Mouse (Mus musculus) midbrain, embryonic 16.5 days (tissue): Measurements from ENCODE around the gene Ppm1j. TPM values are rescaled to one million over a fixed set of nuclear protein-coding genes. Genes with fewer than 3 reads are reported as not detected.

Source experiments
- ATAC-seq: fragments of 200-750 bp; cut with Nextera tagmentation; 2 replicates; pipeline ENCODE4 v1.8.0; 2017; ENCODE audit warnings: moderate TSS enrichment
- H3K27ac ChIP-seq: fragments of 300-500 bp; sonication (generic); 2 replicates; pipeline ENCODE4 v1.5.1; 2014; ENCODE audit warnings: mild to moderate bottlenecking, low read length, mixed read lengths
- H3K27me3 ChIP-seq: fragments of 300-500 bp; sonication (generic); 2 replicates; pipeline ENCODE4 v1.6.1; 2014; ENCODE audit warnings: low read depth, low read length, mixed read lengths; ENCODE audit not compliant: control insufficient read depth, insufficient read depth
- H3K36me3 ChIP-seq: fragments of 300-500 bp; sonication (generic); 2 replicates; pipeline ENCODE4 v1.6.1; 2014; ENCODE audit warnings: mild to moderate bottlenecking, low read length, moderate library complexity, mixed read lengths; ENCODE audit not compliant: control insufficient read depth, insufficient read depth
- H3K4me1 ChIP-seq: fragments of 300-500 bp; sonication (generic); 2 replicates; pipeline ENCODE4 v1.6.1; 2014; ENCODE audit warnings: mild to moderate bottlenecking, low read length, mixed read lengths; ENCODE audit not compliant: control insufficient read depth, insufficient read depth
- H3K4me2 ChIP-seq: fragments of 300-500 bp; sonication (generic); 2 replicates; pipeline ENCODE4 v1.6.1; 2014; ENCODE audit warnings: mild to moderate bottlenecking, low read length, mixed read lengths
- H3K4me3 ChIP-seq: fragments of 300-500 bp; sonication (generic); 2 replicates; pipeline ENCODE4 v1.5.1; 2014; ENCODE audit warnings: low read depth, mild to moderate bottlenecking, low read length, moderate library complexity, mixed read lengths
- H3K9ac ChIP-seq: fragments of 300-500 bp; sonication (generic); 2 replicates; pipeline ENCODE4 v1.6.1; 2014; ENCODE audit warnings: low read depth, low read length, mixed read lengths
- H3K9me3 ChIP-seq: fragments of 300-500 bp; sonication (generic); replicated peaks from 2 replicates; pipeline ENCODE4 v1.6.1; 2014; ENCODE audit warnings: mild to moderate bottlenecking, low read length, mixed read lengths; ENCODE audit not compliant: control insufficient read depth, poor library complexity, severe bottlenecking
- WGBS: fragments of 180-500 bp; shearing (Covaris S2); extraction: QIAGEN DNeasy Blood & Tissue Kit; methylation state at CpG from one replicate; pipeline ENCODE4 v1.1.7; 2014; 5-methylcytosine and 5-hydroxymethylcytosine counted together
- polyA plus RNA-seq: library from polyadenylated mRNA; unstranded; fragments of >200 nt; fragmentation: Nextera tagmentation; extraction: Ambion mirVana; gene quantifications from 2 replicates; pipeline ENCODE4 v1.2.1, GENCODE M21; 2015

Ppm1j gene
- polyA plus RNA-seq, 1 experiment from 2014 or later = 1.1 TPM

DNA sequence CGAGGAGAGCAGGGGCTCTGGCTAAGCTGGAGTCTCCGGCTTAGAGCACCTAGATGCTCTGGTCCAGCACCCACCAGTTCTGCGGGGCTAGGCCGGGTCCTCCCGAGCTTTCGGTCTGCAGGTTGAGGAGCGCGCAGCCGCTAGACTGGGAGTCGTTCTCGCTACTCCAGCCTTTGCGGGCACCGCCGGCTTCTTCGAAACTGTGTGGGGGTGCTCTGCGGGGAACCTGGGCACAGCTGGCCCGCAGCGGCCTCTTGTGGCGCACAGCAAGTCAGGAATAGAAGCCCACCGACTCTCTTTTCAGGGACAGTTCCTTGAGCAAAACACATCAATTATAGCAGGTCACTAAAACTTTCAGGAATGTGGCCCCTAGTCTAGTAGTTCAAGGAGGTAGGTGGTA, 3.5 kb upstream of the Ppm1j start:
- WGBS = under 1% methylated on average over 20 of the region's 20 CpGs

DNA sequence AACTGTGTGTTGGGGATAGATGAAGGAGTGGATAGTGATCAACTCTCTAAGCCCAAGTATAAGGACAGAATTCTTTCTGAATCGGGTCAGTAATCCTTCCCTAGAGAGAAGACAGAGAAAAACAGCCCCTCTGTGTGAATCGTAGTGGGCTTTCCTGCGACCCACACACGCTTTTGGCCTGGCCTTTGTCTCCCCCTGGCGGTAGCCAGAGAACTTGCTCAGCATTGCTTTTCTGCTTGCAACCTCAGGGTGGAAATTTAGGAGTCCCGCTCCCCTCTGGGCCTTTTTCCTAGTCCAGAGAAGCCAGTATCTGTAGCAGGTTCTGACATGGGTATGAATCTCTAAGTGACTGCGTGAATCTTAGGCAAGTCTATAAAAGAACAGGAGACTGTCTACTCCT, 907 bp upstream of the Ppm1j start:
- no peak overlapping the region for H3K9ac ChIP-seq
- no peak for ATAC-seq
- 2% methylated on average over 7 of the region's 7 CpGs for WGBS

More for the DNA sequence above, 3.5 kb upstream of the Ppm1j start:
- Histone ChIP-seq H3K4me3 (peak overlapping the region; percentile 30), H3K9me3 (no peaks in the 10 kb centered on the region), H3K4me1 (peaks cover 16% of the 10 kb centered on the region), H3K4me2 (peak overlapping the region; percentile 60), H3K36me3 (no peaks in the 10 kb centered on the region), H3K9ac (peak overlapping the region; percentile 35), H3K27ac (no peak overlapping the region), H3K27me3 (peaks cover 60% of the 10 kb centered on the region)
- ATAC-seq = 0 out of 2 replicates have a peak, but pooled peaks have one; percentile 31

DNA sequence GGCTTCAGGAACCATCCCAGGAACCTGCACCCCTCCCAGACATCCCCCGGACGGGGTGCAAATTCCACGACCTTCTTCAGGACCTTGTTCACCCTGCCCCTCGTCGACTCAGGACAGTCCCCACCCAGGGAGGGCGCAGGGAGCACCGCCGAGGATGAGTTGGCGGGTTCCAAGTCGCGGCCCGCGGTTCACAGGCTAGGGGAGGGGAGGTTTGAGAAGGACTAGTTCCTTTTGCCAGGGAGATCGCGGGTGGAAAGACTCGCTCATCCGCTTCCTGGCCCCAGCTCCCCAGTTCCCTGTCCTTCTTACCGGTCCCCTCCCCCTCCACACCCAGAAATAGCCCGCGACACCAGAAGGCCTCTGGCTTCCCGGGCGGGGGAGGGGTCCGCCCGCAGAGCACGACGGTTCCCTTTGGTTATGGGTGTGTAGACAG, 631 bp downstream of the Ppm1j start, which contains the start of gene Fam19a3:
Fam19a3 (minus strand) TSS at position 370 of the 433 bp plus-strand sequence.
- Histone ChIP-seq H3K27ac (no peak within 1 kb of the TSS), H3K4me1 (peaks cover 16% of the 10 kb centered on the region), H3K27me3 (peaks cover 81% of the 10 kb centered on the region), H3K36me3 (no peaks in the 10 kb centered on the region), H3K4me3 (peak within 1 kb of the TSS; percentile 45), H3K9ac (peak within 1 kb of the TSS; percentile 56), H3K9me3 (no peaks in the 10 kb centered on the region), H3K4me2 (peak within 1 kb of the TSS; percentile 90)
- ATAC-seq = no peak
- WGBS = under 1% methylated on average over 25 of the region's 26 CpGs

More for the DNA sequence above, 907 bp upstream of the Ppm1j start:
- Histone ChIP-seq H3K36me3 (no peaks in the 10 kb centered on the region), H3K9me3 (no peaks in the 10 kb centered on the region), H3K27ac (no peak overlapping the region), H3K4me1 (peaks cover 16% of the 10 kb centered on the region), H3K4me3 (no peak overlapping the region), H3K4me2 (no peak overlapping the region), H3K27me3 (peaks cover 84% of the 10 kb centered on the region)

DNA sequence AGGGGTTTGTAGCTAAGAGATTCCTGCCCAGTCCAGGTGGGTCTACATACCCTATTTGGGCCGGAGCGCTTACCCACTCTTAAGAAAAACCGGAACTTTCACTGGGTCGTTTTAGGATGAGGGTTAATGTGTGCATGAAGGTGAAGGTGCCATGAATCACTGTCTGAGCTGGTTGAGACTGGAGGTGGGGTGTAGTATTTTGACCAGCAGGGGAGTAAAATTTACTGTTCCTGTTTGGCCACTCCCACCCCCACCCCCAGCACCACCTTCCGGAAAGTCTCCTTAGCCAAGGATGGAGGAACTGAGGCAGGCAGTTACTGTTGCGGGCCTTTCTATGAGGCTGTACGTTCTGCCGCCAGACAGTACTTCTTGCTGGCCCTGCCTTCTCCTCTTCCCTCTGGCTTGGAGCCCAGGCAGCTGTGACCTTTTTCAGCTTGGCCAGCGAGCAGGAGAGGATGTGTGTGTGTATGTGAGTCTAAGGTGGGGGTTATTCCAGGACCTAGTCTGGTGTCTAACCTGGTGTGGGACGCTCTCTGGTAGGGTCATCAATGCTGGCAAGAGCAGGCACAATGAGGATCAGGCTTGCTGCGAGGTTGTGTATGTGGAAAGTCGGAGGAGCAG, 1.3 kb downstream of the Ppm1j start:
- WGBS = 15% methylated on average over 12 of the region's 12 CpGs
- no peaks in the 10 kb centered on the region for H3K9me3 ChIP-seq
- no peaks in the 10 kb centered on the region for H3K36me3 ChIP-seq
- H3K4me1 ChIP-seq = peaks cover 16% of the 10 kb centered on the region
- H3K27ac ChIP-seq = no peak overlapping the region
- peaks cover 75% of the 10 kb centered on the region for H3K27me3 ChIP-seq
- no peak overlapping the region for H3K4me3 ChIP-seq
- no peak overlapping the region for H3K9ac ChIP-seq
- H3K4me2 ChIP-seq = peak overlapping the region; percentile 90
- no peak for ATAC-seq

DNA sequence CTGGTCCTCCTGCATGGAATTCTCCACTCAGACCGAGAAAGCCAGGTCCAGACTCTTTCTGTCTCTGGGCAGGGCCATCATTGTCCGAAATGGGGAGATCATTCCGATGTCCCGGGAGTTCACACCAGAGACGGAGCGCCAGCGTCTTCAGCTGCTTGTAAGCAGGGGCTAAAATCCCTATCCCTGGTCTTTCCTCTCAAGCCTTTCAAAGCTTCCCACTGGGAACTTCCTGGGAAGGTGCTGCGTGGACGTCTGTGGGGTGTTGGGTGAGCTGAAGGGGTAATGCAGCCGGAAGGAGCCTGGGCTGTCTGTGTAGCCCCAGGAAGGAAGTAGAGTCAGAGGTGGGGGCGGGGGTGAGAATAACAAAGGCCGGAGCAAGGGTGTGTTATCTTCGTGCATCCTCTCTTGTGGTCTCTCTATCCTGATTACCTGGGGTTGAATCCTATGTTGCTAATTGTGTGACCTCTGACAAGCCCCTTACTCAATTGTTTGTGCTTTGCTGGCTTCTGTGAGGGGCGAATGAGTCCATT, 3.2 kb downstream of the Ppm1j start:
- Histone ChIP-seq H3K27me3 (peaks cover 58% of the 10 kb centered on the region), H3K9ac (no peak overlapping the region), H3K4me1 (peaks cover 16% of the 10 kb centered on the region), H3K4me3 (no peak overlapping the region), H3K36me3 (no peaks in the 10 kb centered on the region), H3K27ac (no peak overlapping the region), H3K4me2 (no peak overlapping the region), H3K9me3 (no peaks in the 10 kb centered on the region)
- ATAC-seq = no peak
- whole genome bisulfite sequencing = 37% methylated on average over 14 of the region's 14 CpGs

DNA sequence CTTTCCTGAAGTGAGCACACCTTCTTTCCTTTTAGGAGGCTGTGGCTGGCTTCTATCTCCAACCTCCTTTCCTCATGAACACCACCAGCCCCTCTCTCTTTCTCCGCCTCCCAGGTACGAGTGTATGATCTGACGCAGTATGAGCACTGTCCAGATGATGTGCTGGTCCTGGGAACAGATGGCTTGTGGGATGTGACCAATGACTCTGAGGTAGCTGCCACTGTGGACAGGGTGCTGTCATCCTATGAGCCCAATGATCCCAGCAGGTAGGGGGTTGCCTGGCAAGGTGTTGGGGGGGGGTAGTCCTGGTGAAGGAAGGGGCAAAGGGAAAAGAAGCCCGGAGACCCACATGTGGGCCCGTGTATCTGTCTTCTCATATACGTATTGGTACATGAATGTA, 4.4 kb downstream of the Ppm1j start:
- no peak overlapping the region for H3K9ac ChIP-seq
- no peaks in the 10 kb centered on the region for H3K36me3 ChIP-seq
- peaks cover 16% of the 10 kb centered on the region for H3K4me1 ChIP-seq
- WGBS = 92% methylated on average over 6 of the region's 6 CpGs
- H3K4me3 ChIP-seq = no peak overlapping the region
- peaks cover 54% of the 10 kb centered on the region for H3K27me3 ChIP-seq
- no peak overlapping the region for H3K27ac ChIP-seq
- no peak for ATAC-seq
- H3K9me3 ChIP-seq = no peaks in the 10 kb centered on the region
- no peak overlapping the region for H3K4me2 ChIP-seq

DNA sequence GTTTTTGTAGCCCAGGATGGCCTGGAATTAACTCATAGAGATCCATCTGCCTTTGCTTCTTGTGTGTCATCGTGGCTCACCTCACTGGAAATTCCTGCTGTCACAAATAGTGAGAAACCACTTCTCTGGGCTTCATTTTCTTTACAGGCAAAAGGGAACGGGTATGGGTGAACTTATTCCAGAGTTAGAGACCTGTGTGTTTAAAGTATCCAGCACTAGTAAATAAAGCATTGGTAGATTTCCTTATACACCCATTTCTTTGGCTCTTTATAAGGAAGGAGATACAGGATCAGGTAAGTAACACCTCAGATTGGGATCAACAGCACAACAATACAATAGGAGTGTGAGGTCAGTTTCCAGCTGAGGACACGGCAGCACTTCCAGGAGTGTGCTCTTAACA, 7.2 kb downstream of the Ppm1j start, which contains the start of gene Rhoc:
Rhoc (plus strand) TSS at position 301 of the 400 bp plus-strand sequence.
- WGBS = 27% methylated on average over 3 of the region's 3 CpGs
- peak within 1 kb of the TSS; percentile 57 for H3K9ac ChIP-seq
- ATAC-seq = no peak; the same call in 1 of the 2 replicates
- H3K4me1 ChIP-seq = no peaks in the 10 kb centered on the region
- peaks cover 27% of the 10 kb centered on the region for H3K27me3 ChIP-seq
- peak within 1 kb of the TSS; percentile 76 for H3K4me2 ChIP-seq
- peak within 1 kb of the TSS; percentile 42 for H3K4me3 ChIP-seq
- H3K9me3 ChIP-seq = no peaks in the 10 kb centered on the region
- H3K27ac ChIP-seq = no peak within 1 kb of the TSS; the same call in 1 of the 2 replicates
- no peaks in the 10 kb centered on the region for H3K36me3 ChIP-seq

DNA sequence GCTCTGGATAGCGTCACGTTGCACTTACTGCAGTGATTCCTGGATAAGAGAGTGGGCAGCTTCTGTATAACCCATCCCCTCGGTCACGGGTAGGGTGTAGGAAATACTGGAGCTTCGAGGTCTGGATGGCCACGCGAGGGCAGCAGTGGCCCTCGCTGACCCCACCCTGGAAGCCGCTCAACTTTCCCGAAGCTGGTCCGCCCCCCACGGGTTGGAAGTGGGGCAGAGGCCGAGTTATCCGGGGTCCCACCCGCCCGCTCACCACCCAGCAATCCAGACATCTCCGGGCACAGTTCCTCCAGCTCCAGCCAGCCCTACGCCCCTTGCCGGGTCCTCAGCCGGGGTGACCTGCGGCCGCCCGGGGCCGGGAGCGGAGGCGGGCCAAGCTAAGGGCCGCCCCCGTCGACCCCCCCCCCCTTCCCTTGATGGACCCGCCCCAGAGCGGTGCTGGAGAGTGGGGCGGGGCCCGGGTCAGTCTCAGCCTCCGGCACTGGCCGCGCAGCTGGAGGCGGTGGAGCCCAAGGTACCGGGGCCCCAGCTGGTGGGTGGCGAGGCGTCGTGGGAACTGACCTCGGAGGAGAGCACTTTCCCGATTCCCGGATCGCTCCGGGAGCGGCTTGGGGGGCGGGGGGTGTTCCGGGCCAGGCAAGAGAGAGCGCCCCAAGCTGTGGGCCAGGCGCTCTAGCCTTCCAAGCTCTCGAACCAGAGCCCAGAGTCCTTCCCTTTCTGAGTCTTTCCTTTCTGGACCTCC, 7.9 kb downstream of the Ppm1j start:
- ATAC-seq = peak; percentile 77
- H3K27ac ChIP-seq = no peak overlapping the region; the same call in 1 of the 2 replicates

DNA sequence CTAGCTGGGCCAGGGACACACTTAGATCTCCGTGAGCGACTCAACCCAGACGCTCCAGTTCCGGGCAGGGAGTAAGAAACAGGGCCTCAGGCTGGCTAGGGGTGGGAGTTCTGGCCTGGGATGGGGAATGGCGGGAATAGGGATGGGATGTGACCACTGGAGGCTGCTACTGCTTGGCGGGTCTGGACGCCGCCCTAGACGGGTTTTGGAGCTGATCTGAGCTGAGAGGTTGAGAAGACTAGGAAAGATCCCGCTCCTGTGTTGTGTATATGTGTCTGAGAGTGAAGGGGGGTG, 8.4 kb downstream of the Ppm1j start:
- Histone ChIP-seq H3K27ac (no peak overlapping the region), H3K9ac (peak overlapping the region; percentile 57), H3K4me1 (no peaks in the 10 kb centered on the region), H3K27me3 (peaks cover 16% of the 10 kb centered on the region), H3K4me2 (peak overlapping the region; percentile 76), H3K4me3 (peak overlapping the region; percentile 42), H3K36me3 (no peaks in the 10 kb centered on the region), H3K9me3 (no peaks in the 10 kb centered on the region)
- 2% methylated on average over 10 of the region's 10 CpGs for whole genome bisulfite sequencing
- ATAC-seq = peak; percentile 13; the same call in 1 of the 2 replicates

More for the DNA sequence above, 7.9 kb downstream of the Ppm1j start:
- Histone ChIP-seq H3K4me1 (no peaks in the 10 kb centered on the region), H3K4me2 (peak overlapping the region; percentile 76), H3K4me3 (peak overlapping the region; percentile 42), H3K9ac (peak overlapping the region; percentile 57), H3K36me3 (no peaks in the 10 kb centered on the region), H3K9me3 (no peaks in the 10 kb centered on the region), H3K27me3 (peaks cover 21% of the 10 kb centered on the region)
- 0% methylated on average over 41 of the region's 52 CpGs for WGBS
